7 mouse cellular contexts compared by ENCODE assay signal in the genomic region with DNA sequence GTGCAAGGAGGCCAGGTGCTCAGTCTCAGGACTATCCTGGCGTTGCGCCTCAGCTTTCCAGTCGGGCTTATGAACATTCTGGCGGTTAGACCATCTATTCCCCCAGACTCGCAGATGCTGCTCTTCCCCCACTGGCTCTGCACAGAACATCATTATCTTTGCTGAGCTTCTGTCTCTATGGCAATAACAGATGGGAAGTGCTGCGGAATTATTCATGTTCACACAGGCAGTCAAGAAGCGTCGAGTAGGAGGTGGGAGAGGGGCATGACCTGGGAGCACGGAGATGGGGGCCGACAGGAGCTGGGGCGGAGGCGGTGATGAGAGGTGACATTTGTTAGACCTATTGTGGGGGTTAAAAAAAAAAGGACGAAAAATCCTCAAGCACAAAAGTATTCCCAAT. TPM values are rescaled to one million over a fixed set of nuclear protein-coding genes. Genes with fewer than 3 reads are reported as not detected.
DNase-seq lines count a peak whose midpoint lies in the region; ATAC-seq and TF ChIP-seq lines count a peak whose summit lies in the region.

No protein-coding gene starts in this region.

- TF ChIP-seq EP300 in stomach, postnatal 0 days (optimal IDR thresholded peaks at IDR 0.05), result no peak

- peak overlapping the region; percentile 79 for H3K4me2 ChIP-seq in embryonic facial prominence, embryonic 13.5 days
- peak overlapping the region; percentile 76 for H3K4me2 ChIP-seq in hindbrain, embryonic 11.5 days (replicated peaks; ENCODE audit: low read depth, low read length)
- peak overlapping the region; percentile 75 for H3K4me2 ChIP-seq in midbrain, embryonic 12.5 days (replicated peaks)
- peak overlapping the region; percentile 75 for H3K4me2 ChIP-seq in stomach, postnatal 0 days (replicated peaks; ENCODE audit: low read depth)

- no peaks in the 10 kb centered on the region for H3K9me3 ChIP-seq in E14TG2a.4 (ENCODE audit: low read length)
- H3K9me3 ChIP-seq in embryonic facial prominence, embryonic 13.5 days, result no peaks in the 10 kb centered on the region
- H3K9me3 ChIP-seq in hindbrain, embryonic 11.5 days (ENCODE audit: control insufficient read depth, low read length), result no peaks in the 10 kb centered on the region
- H3K9me3 ChIP-seq in midbrain, embryonic 12.5 days, result no peaks in the 10 kb centered on the region
- H3K9me3 ChIP-seq in stomach, postnatal 0 days (ENCODE audit: control insufficient read depth, low read length), result no peaks in the 10 kb centered on the region

- peaks cover 66% of the 10 kb centered on the region for H3K4me1 ChIP-seq in E14TG2a.4 (replicated peaks; ENCODE audit: low read depth, low read length)
- peaks cover 20% of the 10 kb centered on the region for H3K4me1 ChIP-seq in embryonic facial prominence, embryonic 13.5 days
- H3K4me1 ChIP-seq in hindbrain, embryonic 11.5 days (replicated peaks; ENCODE audit: control insufficient read depth, insufficient read depth, low read length), result peaks cover 5% of the 10 kb centered on the region
- H3K4me1 ChIP-seq in midbrain, embryonic 12.5 days, result peaks cover 27% of the 10 kb centered on the region
- peaks cover 12% of the 10 kb centered on the region; the same call in 1 of the 2 replicates for H3K4me1 ChIP-seq in stomach, postnatal 0 days (replicated peaks; ENCODE audit: control insufficient read depth, insufficient read depth)

- H3K27me3 ChIP-seq in E14TG2a.4 (ENCODE audit: insufficient read depth, low read length), result no peaks in the 10 kb centered on the region
- no peaks in the 10 kb centered on the region for H3K27me3 ChIP-seq in embryonic facial prominence, embryonic 13.5 days
- no peaks in the 10 kb centered on the region for H3K27me3 ChIP-seq in hindbrain, embryonic 11.5 days (ENCODE audit: control insufficient read depth, insufficient read depth, low read length)
- H3K27me3 ChIP-seq in midbrain, embryonic 12.5 days, result no peaks in the 10 kb centered on the region
- H3K27me3 ChIP-seq in stomach, postnatal 0 days (ENCODE audit: control insufficient read depth, insufficient read depth, low read length), result no peaks in the 10 kb centered on the region

- no peak for ATAC-seq in embryonic facial prominence, embryonic 13.5 days (ENCODE audit: insufficient number of reproducible peaks, insufficient read depth, low FRiP score, low TSS enrichment, low read depth)
- ATAC-seq in hindbrain, embryonic 11.5 days (ENCODE audit: low FRiP score), result peak; percentile 28; the same call in 1 of the 2 replicates
- ATAC-seq in midbrain, embryonic 12.5 days (ENCODE audit: low FRiP score, low read depth), result peak; percentile 31
- ATAC-seq in stomach, postnatal 0 days (ENCODE audit: low FRiP score, low TSS enrichment), result no peak

- H3K9ac ChIP-seq in embryonic facial prominence, embryonic 13.5 days, result peak overlapping the region; percentile 90
- H3K9ac ChIP-seq in hindbrain, embryonic 11.5 days (ENCODE audit: low read depth, low read length), result 0 out of 2 replicates have a peak overlapping the region, but pooled peaks have one; percentile 12
- H3K9ac ChIP-seq in midbrain, embryonic 12.5 days (replicated peaks), result no peak overlapping the region; the same call in 1 of the 2 replicates
- 0 out of 2 replicates have a peak overlapping the region, but pooled peaks have one; percentile 38 for H3K9ac ChIP-seq in stomach, postnatal 0 days (ENCODE audit: low read length)

- peaks cover 14% of the 10 kb centered on the region for H3K36me3 ChIP-seq in E14TG2a.4 (ENCODE audit: insufficient read depth, low read length)
- H3K36me3 ChIP-seq in embryonic facial prominence, embryonic 13.5 days, result no peaks in the 10 kb centered on the region
- H3K36me3 ChIP-seq in hindbrain, embryonic 11.5 days (ENCODE audit: control insufficient read depth, insufficient read depth, low read length), result no peaks in the 10 kb centered on the region
- 0 out of 2 replicates have a peak, but pooled peaks cover 10% of the 10 kb centered on the region for H3K36me3 ChIP-seq in midbrain, embryonic 12.5 days
- H3K36me3 ChIP-seq in stomach, postnatal 0 days (ENCODE audit: control insufficient read depth, insufficient read depth, low read length), result no peaks in the 10 kb centered on the region

- DNase-seq in NIH3T3 (ENCODE audit: low read depth), result peak; percentile 14
- peak; percentile 76 for DNase-seq in hindbrain, embryonic 11.5 days (ENCODE audit: low spot score)
- peak; percentile 52 to 75 for DNase-seq in left cerebral cortex, adult 8-10 months (ENCODE audit: low spot score in 2 of 2)
- no peak for DNase-seq in stomach, postnatal 0 days (ENCODE audit: low spot score)

- TF ChIP-seq CTCF in E14TG2a.4 (conservative IDR thresholded peaks at IDR 0.05; ENCODE audit: low read length), result no peak
- TF ChIP-seq CTCF in stomach, postnatal 0 days (IDR thresholded peaks at IDR 0.05; ENCODE audit: low read depth), result no peak

- peak overlapping the region; percentile 98 for H3K27ac ChIP-seq in embryonic facial prominence, embryonic 13.5 days
- H3K27ac ChIP-seq in hindbrain, embryonic 11.5 days (ENCODE audit: low read depth, low read length), result peak overlapping the region; percentile 99
- peak overlapping the region; percentile 100 for H3K27ac ChIP-seq in midbrain, embryonic 12.5 days (replicated peaks)
- H3K27ac ChIP-seq in stomach, postnatal 0 days (replicated peaks), result peak overlapping the region; percentile 99

- peak overlapping the region; percentile 79 for H3K4me3 ChIP-seq in E14TG2a.4 (replicated peaks; ENCODE audit: low read length)
- peak overlapping the region; percentile 89 for H3K4me3 ChIP-seq in embryonic facial prominence, embryonic 13.5 days
- H3K4me3 ChIP-seq in hindbrain, embryonic 11.5 days (ENCODE audit: low read depth, low read length), result peak overlapping the region; percentile 88; the same call in 1 of the 2 replicates
- H3K4me3 ChIP-seq in midbrain, embryonic 12.5 days, result peak overlapping the region; percentile 98
- H3K4me3 ChIP-seq in stomach, postnatal 0 days (ENCODE audit: low read depth, low read length), result peak overlapping the region; percentile 97

- WGBS in embryonic facial prominence, embryonic 13.5 days, result 3% methylated on average over 13 of the region's 13 CpGs
- under 1% methylated on average over 13 of the region's 13 CpGs for WGBS in hindbrain, embryonic 11.5 days
- 3% methylated on average over 13 of the region's 13 CpGs for WGBS in midbrain, embryonic 12.5 days
- 9% methylated on average over 13 of the region's 13 CpGs for WGBS in stomach, postnatal 0 days

RNA-seq across cellular contexts. Expression of a gene that starts 1.7 kb away (rescaled TPM):
- 18.4 and 23.6 TPM in 2 replicates for polyA plus RNA-seq in embryonic facial prominence, embryonic 13.5 days (2015; fragmentation: Nextera tagmentation; extraction: Ambion mirVana)
- polyA plus RNA-seq in hindbrain, embryonic 11.5 days (2014; fragmentation: Nextera tagmentation; extraction: Ambion mirVana), result 57.9 and 71.1 TPM in 2 replicates
- 10 to 100 TPM; 60.9 to 68.8 (median 63.9) TPM for total RNA-seq in left cerebral cortex, adult 8-10 months (2022)
- 49.6 and 53.3 TPM in 2 replicates for polyA plus RNA-seq in midbrain, embryonic 12.5 days (2016; fragmentation: Nextera tagmentation; extraction: Ambion mirVana)
- 16.4 and 20.8 TPM in 2 replicates for polyA plus RNA-seq in stomach, postnatal 0 days (2015; fragmentation: Nextera tagmentation; extraction: Ambion mirVana)

RNA-seq across cellular contexts. Expression of a gene that starts 56.5 kb away (rescaled TPM):
- polyA plus RNA-seq in embryonic facial prominence, embryonic 13.5 days (2015; fragmentation: Nextera tagmentation; extraction: Ambion mirVana), result 18.1 and 23.7 TPM in 2 replicates
- polyA plus RNA-seq in hindbrain, embryonic 11.5 days (2014; fragmentation: Nextera tagmentation; extraction: Ambion mirVana), result 7.7 and 8.8 TPM in 2 replicates
- total RNA-seq in left cerebral cortex, adult 8-10 months (2022), result 100 to 1,000 TPM; 126 to 132 (median 131) TPM
- polyA plus RNA-seq in midbrain, embryonic 12.5 days (2016; fragmentation: Nextera tagmentation; extraction: Ambion mirVana), result 26.3 and 27.5 TPM in 2 replicates
- 0.50 and 0.88 TPM in 2 replicates for polyA plus RNA-seq in stomach, postnatal 0 days (2015; fragmentation: Nextera tagmentation; extraction: Ambion mirVana)

Comparison
In these comparisons a context has a peak if more than half of its experiments do, and no peak if none do; other contexts are left out.
1. ATAC-seq: peak in hindbrain, embryonic 11.5 days (single experiment) and midbrain, embryonic 12.5 days (single experiment); none in embryonic facial prominence, embryonic 13.5 days (single experiment) and stomach, postnatal 0 days (single experiment).
2. Peak in every context shown above with its lines, with median percentiles within 50 percentile points of each other: H3K4me3 ChIP-seq, H3K27ac ChIP-seq and H3K4me2 ChIP-seq.